Mouse (Mus musculus) telencephalon, adult 2 months (tissue): Measurements from ENCODE around the gene Oxsr1.
A peak's percentile ranks its signal among the peaks of the same experiment; 100 is the strongest.
"Not testable (repeated sequence)": the region's sequence is repeated elsewhere in the genome, so short reads cannot be mapped to it uniquely, and the experiment has no call there.

ENCODE experiments used
- DNase-seq: peaks from one replicate; pipeline ENCODE4 v3.0.0-alpha.2; 2011; ENCODE audit warnings: low read depth, low spot score

The Oxsr1 gene

GRCm38 (mm10) chr9:119322289-119323259 is at the start of gene Oxsr1:
Gene Oxsr1, minus strand, starts transcription at chr9:119322427.
- peak; percentile 100 for DNase-seq

- no peak for DNase-seq
Measured at GRCm38 (mm10) chr9:119371251-119371650, 49.0 kb upstream of the Oxsr1 start.

GRCm38 (mm10) chr9:119370770-119371169 is 48.5 kb upstream of the Oxsr1 start:
- not testable (repeated sequence) for DNase-seq

- no peak for DNase-seq
Measured at GRCm38 (mm10) chr9:119368367-119368766, 46.1 kb upstream of the Oxsr1 start.

- peak; percentile 28 for DNase-seq
Measured at GRCm38 (mm10) chr9:119365284-119365683, 43.1 kb upstream of the Oxsr1 start, which contains the start of gene Slc22a14. Gene Slc22a14, minus strand, starts transcription at chr9:119365553.

- no peak for DNase-seq
Measured at GRCm38 (mm10) chr9:119363229-119363628, 41.0 kb upstream of the Oxsr1 start.

- no peak for DNase-seq
Measured at GRCm38 (mm10) chr9:119361416-119361815, 39.2 kb upstream of the Oxsr1 start.

GRCm38 (mm10) chr9:119358058-119358429 is 35.8 kb upstream of the Oxsr1 start:
- DNase-seq: no peak

- peak; percentile 52 for DNase-seq
Measured at GRCm38 (mm10) chr9:119357331-119358057, 35.3 kb upstream of the Oxsr1 start, which contains the start of gene Xylb. Gene Xylb, plus strand, starts transcription at chr9:119357381.

- no peak for DNase-seq
Measured at GRCm38 (mm10) chr9:119355943-119356342, 33.7 kb upstream of the Oxsr1 start.

- no peak for DNase-seq
Measured at GRCm38 (mm10) chr9:119353926-119354325, 31.7 kb upstream of the Oxsr1 start.

GRCm38 (mm10) chr9:119352060-119352459 is 29.8 kb upstream of the Oxsr1 start:
- no peak for DNase-seq

GRCm38 (mm10) chr9:119350947-119351705 is 28.9 kb upstream of the Oxsr1 start:
- DNase-seq: no peak

GRCm38 (mm10) chr9:119350531-119350930 is 28.3 kb upstream of the Oxsr1 start:
- no peak for DNase-seq

GRCm38 (mm10) chr9:119346376-119346775 is 24.1 kb upstream of the Oxsr1 start:
- no peak for DNase-seq

GRCm38 (mm10) chr9:119342728-119343127 is 20.5 kb upstream of the Oxsr1 start:
- no peak for DNase-seq

- DNase-seq: peak; percentile 99
Measured at GRCm38 (mm10) chr9:119340909-119341816, 18.9 kb upstream of the Oxsr1 start, which contains the start of gene Myd88. Gene Myd88, minus strand, starts transcription at chr9:119341411.

- DNase-seq: no peak
Measured at GRCm38 (mm10) chr9:119340212-119340580, 18.0 kb upstream of the Oxsr1 start.

- DNase-seq: no peak
Measured at GRCm38 (mm10) chr9:119339558-119340211, 17.5 kb upstream of the Oxsr1 start, which contains the start of gene Acaa1a. Gene Acaa1a, plus strand, starts transcription at chr9:119339676.

GRCm38 (mm10) chr9:119339106-119339505 is 16.9 kb upstream of the Oxsr1 start:
- no peak for DNase-seq
